Mouse (Mus musculus): ENCODE data around the gene Agpat4.

The Agpat4 gene

DNA sequence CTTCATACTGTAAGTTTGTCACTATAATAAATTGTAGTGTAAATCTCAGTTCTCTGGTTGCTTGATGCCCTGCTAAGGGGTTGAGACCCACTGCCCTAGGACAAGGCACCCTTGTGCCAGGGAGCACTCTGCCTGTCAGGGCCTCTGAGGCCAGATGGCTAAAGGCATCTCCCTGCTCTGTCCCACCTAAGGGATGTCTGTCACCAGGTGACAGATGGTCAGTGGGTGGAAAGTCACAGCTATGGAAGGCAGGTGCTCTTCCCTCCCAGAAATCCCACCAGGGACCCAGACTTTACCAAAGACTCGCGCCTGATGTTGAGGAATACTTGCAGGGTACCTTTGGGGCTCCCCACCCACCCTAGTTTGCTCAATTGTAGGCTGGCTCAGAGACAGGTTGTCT is 42.0 kb downstream of the Agpat4 start:
- DNase-seq (ENCODE audit: low read depth, low spot score), result no peak

DNA sequence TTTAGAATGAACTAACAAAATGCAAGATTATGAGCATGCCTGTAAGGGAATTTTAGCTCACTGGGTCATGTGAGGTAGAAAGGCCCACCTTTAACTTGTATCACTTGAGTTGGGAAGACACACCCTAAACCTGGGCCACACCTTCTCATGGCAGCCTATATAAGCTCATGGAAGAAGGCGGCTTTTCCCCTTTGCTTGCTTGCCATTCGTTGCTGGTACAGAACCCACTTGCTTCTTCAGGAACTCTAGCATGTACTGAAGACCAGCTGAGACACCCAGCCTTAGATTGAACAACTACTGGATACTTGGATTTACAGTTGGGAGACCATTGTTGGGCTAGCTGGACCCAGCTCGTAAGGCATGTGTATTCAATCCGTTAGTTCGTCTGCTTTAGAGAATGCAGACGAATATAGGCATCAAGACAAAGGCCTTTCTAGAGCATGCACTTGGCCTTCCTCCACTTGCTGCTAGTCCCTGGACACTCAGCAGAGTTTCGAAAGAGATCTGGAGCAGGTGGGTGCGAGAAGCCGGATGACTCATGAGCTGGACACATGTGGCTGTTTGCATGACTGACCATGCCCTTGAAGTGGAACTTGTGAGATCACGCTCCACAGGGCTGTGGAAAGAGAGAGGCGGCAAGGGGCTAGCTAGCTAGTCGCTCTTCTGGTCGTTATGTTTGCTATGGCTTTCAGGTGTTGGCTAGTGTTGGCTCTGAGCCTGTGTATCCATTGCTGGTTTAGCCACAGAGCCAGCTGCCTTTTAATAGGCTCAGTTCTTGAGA is 42.7 kb downstream of the Agpat4 start:
- no peak for DNase-seq (ENCODE audit: low read depth, low spot score)

DNA sequence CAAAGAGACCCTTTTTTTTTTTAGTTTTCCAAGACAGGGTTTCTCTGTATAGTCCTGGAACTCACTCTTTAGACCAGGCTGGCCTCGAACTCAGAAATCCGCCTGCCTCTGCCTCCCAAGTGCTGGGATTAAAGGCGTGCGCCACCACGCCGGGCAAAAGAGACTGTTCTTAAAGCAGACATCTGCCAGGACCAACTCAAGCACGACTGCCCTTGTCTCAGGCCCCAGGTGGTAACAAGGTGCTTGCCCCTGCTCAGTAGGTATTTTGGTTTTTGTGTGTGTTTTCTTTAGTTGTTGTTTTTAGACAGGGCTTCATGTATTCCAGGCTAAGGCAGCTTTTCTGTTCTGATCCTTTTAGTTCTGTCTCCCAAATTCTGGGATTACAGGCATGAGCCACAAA is 43.4 kb downstream of the Agpat4 start:
- DNase-seq (ENCODE audit: low read depth, low spot score), result no peak

DNA sequence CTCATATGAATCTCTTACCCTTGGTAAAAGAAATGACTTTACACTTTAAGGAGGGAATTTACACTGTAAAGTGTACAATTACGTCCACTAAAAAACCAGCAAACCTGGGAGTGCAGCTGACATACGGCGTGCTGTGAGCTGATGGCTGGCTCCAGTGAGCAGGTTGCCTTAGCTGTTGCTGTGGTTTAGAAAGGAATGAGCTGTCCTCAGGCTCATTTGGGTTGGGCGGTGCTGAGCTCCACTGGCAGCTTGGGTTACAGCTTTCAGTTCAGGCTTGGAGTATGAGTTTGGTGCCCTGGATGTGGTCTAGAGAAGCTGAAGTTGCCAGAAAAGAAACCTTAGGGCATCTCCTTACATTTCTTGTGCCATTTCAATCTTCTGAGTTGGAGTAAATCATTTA is 44.3 kb downstream of the Agpat4 start:
- DNase-seq (ENCODE audit: low read depth, low spot score), result no peak

DNA sequence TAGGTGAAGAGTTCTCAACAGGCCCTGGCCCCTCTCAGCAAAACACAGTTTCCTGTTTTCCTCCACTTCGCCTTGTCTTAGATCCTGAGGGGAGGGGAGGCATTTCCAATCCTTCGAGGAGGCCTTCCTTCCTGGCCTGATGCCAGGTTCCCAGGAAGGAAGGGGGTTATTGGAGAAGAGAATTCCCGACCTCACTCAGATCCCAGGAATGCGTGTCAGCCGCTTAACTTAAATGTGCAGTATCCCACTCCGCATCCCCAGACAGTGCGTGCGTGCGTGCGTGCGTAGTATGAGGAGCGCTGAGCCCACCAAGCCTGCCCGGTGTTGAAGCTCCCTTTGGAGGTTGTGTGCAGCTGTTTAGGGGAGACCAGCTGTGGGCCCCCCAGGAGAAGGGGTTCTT is 44.9 kb downstream of the Agpat4 start:
- DNase-seq (ENCODE audit: low read depth, low spot score), result no peak

DNA sequence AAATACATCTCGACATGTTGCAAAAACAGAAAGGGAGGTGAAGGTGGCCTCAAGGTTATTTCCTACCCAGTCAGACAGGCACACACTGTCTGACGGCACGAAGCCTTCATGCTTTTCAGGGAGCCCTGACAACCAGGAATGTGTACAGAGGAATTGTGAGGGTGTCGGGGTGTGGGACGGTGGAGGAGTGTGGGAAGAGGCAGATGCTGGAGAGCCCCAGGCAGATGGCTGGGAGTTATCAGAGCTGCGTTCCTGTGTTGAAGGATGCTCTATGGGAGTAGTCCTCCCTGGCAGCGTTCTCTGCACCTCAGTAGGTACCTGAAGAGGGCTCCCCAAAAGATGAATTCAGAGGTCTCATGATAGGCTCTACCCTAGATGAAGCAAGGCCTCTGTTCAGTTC is 45.4 kb downstream of the Agpat4 start:
- DNase-seq (ENCODE audit: low read depth, low spot score), result no peak

DNA sequence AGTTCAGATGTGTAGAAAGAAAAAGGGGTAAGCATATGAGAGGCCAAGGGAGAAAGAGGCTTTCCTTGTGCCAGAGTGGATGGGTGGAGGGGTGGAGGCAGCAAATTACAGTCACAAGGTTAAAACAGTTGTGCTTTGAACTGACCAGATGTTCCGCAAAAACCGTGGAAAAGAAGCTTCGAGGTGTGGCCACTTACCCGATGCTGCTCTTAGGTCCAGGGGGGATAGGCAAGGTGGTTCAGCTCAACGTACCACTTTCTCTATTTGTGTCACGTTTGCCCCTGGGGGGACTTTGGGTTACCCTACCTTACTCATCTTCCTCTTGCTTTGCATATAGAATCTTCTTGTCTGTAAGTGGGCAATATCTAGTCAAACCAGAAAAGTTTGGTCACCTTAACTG is 46.0 kb downstream of the Agpat4 start:
- no peak for DNase-seq (ENCODE audit: low read depth, low spot score)

DNA sequence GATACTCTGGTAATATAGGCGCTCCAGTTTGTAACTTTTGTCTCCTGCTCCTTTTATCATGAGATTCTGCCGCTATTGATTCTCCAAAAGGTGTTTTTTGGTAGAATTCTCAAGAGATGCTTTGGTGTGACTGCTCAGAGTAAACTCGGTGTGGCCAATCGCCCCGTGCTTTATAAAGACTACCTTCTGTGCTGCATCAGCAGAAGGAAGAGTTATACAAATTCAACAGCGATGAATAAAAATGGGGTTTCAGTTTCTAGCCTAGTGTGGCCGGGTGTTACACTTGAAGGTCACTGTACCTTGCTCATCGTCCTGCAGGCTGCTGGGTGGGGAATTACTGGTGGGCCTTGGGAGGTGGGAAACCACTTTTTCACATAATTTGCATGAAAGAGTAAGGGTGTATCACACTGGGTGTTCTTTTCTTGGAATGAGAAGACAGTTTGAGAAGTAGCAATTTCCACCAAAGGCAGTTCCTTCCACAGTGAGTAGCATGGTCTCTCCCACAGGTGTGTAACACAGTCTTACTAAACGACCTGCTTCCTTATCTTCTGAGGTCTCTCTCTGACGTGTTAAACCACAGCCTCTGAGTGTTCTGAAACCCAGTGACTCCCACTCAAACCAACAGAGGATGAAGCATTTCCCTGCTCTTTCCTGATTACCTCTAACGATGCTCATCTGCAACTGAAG is 46.6 kb downstream of the Agpat4 start:
- no peak for DNase-seq (ENCODE audit: low read depth, low spot score)

DNA sequence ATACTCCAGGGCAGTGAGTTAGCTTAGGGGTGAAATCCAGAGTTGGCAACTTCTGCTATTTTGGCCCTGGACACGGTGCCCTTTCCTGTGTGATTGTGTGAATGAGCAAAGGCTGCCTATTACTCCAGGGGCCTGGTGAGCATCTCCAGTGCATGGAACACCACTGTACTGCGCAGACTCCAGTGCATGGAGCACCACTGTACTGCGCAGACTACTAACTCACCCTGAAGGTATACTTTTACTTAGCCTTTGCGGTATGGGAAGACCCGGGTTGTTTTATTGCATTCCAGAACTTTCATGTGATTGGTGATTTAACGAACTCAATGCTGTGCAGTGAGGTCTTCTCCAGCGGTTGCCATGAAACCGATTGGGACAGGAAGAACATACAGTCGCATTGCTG is 47.2 kb downstream of the Agpat4 start:
- no peak for DNase-seq (ENCODE audit: low read depth, low spot score)

DNA sequence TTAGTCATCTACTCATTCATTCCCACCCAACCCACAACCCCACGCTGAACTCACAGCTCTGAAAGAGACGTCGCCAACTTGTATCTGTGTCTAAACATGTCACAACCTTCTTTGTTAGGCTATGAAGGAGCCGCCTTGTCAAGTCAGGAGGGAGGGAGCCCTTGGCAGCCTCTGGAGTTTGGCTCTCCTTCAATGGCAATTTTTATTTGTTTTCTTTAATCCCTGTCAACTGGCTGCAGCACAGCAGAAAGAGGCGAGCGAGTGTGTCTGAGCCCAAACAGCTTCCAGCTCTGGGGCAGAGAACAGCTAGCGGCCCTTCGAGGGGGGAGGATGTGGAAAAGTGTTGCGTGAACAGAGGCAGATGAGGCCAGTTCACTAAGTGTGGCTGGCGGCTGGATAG is 50.0 kb downstream of the Agpat4 start:
- peak; percentile 90 for DNase-seq (ENCODE audit: low read depth, low spot score)

DNA sequence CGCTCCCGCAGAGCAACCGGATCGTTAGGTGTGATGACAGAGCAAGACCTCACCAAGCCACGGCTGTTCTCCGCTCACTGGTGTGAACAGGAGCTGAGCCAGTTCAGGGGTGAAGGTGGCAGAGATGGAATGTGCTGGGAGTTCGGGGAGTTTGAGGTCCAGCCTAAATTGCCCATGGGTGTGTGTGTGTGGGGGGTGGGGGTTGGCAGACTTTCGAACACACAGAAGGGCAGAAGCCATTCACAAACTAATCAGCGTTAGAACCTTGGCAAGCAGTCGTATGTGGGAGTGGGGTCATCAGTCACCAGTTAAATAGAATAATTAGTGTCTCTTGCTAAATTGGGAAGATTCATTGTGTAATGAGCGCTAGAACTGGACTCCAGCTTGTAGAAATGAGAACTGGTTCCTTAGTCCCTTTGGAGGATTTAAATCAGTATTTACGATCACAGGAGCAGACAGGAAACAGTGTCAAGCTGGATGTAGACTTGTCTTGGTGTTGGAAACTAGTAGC is 50.9 kb downstream of the Agpat4 start:
- DNase-seq (ENCODE audit: low read depth, low spot score), result no peak

DNA sequence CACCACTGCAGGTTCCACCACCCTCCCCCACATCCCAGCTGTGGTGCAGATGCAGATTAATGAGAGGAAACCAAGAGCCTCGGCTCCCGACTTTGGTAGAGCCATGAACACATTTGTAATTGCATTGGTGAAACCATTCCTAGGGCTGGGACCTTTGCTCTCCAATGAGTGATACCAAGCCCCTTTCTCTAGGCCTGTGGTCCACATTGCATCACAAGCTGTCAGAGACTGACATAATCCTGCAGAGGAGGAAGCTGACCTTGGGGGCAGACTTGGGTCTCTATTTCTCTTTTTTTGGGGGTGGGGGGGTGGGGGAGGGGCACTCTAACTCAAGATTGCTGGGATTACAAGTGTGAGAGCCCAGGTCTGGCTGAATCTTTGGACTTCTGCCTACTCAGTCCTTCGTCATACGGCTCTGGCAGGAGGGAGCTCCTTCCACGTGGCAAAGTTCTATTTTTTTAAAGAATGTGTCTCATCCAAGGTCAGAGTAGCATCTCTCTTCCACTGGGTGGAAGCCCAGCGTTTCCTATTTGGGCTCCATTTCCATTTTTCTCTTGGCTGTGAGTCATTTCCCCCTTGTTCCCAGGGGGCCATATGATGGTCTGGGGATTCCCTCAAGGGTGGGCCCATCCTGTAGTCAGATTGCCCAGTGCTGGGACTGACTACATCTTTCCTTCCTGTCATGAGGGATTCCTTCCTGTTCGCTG is 52.4 kb downstream of the Agpat4 start:
- no peak for DNase-seq (ENCODE audit: low read depth, low spot score)

DNA sequence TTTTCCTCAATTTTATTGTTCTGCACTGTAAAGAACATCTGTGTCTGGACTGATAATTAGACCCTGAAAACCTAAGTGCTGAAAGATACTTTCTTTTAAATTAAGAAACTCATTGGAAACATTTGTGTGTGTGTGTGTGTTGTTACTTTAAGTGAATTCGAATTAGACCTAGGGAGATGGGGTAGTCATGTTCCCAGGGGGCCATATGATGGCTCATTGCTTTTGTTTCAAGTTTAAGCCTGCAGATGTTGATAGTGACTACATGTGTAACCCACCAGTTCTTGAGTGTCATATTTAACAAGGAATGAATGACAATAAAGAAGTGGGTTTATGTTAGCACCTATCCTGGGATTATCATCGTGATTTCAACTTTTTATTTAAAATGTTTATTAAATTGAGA is 53.2 kb downstream of the Agpat4 start:
- DNase-seq (ENCODE audit: low read depth, low spot score), result no peak

DNA sequence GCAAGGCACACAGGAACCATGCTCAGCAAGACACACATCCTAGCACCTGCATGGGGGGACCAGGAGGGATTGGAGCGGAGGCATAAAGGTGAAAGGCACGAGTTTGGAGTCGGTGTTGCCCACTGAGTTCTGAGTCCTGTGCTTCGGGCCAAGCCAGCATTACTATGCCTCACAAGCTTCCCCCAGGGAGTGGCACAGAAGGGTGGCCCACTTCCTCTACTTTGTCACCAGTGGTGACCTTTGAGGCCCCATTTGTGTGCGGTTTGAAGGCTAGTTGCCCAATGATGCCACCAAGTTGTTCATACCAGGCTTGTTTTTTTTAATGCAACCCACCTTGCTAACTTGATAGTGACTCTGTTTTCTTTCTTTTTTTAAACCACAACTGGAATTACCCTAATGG is 55.7 kb downstream of the Agpat4 start:
- no peak for DNase-seq (ENCODE audit: low read depth, low spot score)

DNA sequence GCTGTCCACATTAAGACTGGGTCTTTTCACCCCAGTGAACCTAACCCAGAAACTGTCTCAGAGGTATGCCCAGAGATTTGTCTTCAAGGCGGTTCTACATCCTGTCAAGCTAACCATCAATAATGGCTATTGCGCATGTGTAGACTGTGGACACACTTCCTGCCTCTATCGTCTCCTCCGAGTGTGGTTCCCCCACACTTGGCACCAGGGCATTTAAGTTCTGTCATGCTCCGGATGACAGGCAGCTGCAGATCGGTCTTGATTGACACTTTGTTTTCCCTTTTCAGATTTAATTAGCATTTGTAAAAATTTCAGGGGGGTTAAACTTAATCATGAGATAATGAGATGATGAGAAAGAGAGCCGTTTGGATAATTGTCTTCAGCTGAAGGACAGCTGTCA is 56.4 kb downstream of the Agpat4 start:
- no peak for DNase-seq (ENCODE audit: low read depth, low spot score)

DNA sequence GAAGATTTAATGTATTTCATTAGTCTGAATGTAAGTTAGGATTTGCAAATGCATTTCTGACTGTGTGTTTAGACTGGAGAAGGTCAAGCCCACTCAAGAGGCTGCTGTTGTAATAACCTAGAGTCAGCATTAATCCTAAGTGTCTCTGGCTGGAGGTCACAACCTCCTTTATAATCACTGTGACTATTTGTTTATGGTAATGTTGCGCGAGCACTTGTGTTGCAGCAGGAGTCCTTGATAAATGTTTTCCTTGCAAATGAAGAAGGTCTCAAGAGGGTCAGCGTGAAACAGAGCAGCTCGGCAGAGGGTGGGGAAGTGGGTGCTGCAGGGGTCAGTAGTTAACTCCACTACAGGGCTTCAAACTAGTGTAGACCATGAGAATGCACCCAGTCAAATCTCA is 57.1 kb downstream of the Agpat4 start:
- DNase-seq (ENCODE audit: low read depth, low spot score), result no peak

DNA sequence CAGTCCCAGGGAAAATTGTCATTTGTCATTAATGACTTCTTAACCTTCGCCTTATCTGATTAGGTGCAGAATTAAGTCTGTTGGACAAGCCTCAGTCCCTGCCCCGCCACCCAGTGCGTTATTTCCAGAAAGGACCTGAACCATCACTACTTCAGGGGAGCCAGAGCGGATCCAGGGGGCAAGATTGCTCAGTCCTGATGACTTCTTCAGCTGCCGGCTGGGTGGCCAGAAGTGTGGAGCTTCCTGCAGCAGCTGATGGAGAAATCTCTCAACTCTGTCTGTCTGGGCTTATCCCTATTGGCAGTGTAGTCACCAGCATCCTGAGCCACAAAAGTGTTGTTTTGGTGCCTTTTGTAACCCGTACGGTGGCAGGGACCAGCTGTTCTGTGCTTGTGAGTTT is 60.8 kb downstream of the Agpat4 start:
- DNase-seq (ENCODE audit: low read depth, low spot score), result no peak

DNA sequence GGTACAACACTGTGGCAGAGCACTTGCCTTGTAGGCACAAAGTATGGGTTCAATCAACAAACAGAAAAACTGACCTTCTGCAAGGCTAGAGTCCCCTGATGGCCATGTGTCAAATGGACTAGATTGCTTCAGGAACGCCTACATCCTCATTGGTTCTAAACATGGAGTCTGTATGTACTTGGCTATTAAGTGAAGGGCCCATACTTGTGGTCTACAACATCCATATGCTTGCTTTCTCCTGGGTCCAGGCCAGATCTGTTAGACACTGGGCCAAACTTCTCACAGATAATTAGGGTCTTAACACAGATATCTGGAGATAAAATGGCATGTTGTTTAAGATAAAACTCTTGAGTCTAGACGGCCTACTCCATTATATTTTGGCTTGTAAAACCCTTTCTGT is 61.3 kb downstream of the Agpat4 start:
- DNase-seq (ENCODE audit: low read depth, low spot score), result no peak

DNA sequence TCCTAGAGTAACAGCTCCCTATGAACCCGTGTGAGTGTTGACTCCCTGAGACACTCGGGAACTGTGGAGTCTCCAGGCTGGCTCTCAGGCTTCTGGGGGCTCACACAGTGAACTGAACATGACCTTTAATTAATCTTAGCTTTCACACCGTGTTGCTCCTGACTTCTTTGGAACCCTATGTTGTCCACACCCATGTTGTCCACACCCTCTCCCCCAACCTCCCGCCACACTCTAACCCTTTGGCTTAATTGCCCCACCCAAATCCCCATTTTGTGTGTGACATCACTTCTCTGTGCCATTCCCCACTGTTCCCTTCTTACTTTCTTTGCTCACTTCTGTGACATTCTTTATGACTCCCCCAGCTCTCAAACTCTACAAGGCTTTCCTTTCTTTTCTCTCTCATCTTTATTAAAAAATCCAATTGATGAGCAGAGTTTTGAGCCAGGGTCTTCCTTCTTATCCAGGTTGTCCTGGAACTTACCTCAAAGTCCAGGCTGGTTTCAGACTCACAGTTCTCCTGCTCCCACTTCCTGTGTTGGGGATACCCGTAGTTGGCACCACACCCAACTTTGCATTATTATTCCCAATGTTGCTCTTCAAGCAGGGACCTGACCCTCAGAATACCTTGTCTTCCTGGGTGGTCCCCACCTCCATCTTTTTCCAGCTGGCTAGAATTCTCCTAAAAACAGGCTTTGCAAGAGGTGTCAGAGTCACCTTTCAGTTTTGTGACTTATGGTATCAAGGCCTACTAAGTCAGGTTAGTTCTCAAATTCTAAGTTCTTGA is 64.4 kb downstream of the Agpat4 start:
- DNase-seq (ENCODE audit: low read depth, low spot score), result no peak

DNA sequence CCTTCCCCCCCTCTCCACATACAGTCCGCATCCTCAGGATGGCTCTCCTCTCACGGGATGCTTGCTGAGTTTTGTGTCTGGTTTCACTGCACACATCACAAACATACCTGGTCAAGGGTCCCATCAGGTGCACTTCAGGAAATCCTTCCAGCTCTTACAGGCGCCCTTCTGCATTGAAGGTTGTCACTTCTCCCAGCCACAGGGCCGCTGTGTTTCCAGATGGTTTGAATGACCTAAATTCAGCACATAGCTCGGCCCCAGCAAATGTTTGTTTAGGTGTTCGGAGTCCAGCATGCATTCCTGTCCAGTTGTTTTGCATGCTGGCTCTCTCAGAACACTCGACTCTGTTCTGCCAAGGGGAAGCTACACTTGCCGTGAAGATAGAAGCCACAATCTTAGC is 65.8 kb downstream of the Agpat4 start:
- DNase-seq (ENCODE audit: low read depth, low spot score), result no peak

DNA sequence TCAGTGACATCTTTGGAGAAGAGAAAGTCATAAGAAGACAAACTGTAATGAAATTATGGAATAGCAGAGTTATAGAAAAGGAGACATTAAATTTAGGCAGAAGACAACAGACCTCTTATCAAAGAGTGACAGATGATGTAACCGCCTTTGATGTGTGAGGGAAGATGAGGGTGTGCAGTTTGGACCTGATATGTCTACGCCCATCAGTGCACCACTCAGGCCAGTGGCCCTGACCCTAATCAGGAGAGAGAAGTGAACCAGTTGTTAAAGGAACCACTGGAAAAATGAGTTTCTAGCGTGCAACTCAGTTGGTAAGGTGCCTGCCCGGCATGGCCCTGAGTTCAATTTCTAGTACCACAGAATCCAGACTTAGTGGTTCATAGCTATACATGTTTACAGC is 67.4 kb downstream of the Agpat4 start:
- DNase-seq (ENCODE audit: low read depth, low spot score), result no peak

DNA sequence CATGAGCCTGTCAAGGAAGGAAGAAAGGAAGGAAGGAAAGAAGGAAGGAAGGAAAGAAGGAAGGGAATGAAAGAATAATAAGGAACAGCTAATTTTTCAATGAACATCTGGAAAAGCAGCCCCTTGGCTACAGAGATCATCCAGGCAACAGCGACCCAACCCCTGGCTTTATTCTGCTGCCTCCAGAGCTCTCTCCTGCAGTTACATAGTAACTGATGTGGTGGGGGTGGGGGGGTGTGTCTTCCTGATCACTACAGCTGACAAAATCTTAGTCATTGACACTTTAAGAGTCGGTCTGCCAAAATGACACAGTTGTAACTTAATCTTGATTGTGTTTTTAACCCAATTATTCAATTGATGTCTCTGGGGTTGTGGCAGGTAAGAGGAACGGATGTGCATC is 67.8 kb downstream of the Agpat4 start:
- DNase-seq (ENCODE audit: low read depth, low spot score), result no peak

Measured in telencephalon, adult 2 months (tissue).